Comparison of ENCODE assay signal across 15 mouse cellular contexts in genomic region chr5:73406861-73407260, GRCm38 (mm10). TPM values are rescaled to one million over a fixed set of nuclear protein-coding genes. Genes with fewer than 3 reads are reported as not detected.
A peak's percentile ranks its signal among the peaks of the same experiment; 100 is the strongest.
DNase-seq lines count a peak whose midpoint lies in the region; ATAC-seq and TF ChIP-seq lines count a peak whose summit lies in the region.
"Had no signal": no experiment of that assay in that cellular context is flagged by ENCODE, and none has a peak within 500 bp of the region (broad histone marks: within the 10 kb centered on the region; RNA-seq: fewer than 3 reads in every experiment).

No protein-coding gene starts in this region.

- H3K4me2 ChIP-seq in forebrain, postnatal 0 days (ENCODE audit: low read depth) = 0 out of 2 replicates have a peak overlapping the region, but pooled peaks have one; percentile 81
- H3K4me2 ChIP-seq in kidney, embryonic 15.5 days = peak overlapping the region; percentile 79; the same call in 1 of the 2 replicates
- no peak overlapping the region for H3K4me2 ChIP-seq in kidney, embryonic 14.5 days (replicated peaks; ENCODE audit: low read depth, low read length)
- no peak overlapping the region for H3K4me2 ChIP-seq in stomach, embryonic 16.5 days (ENCODE audit: low read depth, low read length)

- peaks cover 14% of the 10 kb centered on the region for H3K27me3 ChIP-seq in forebrain, postnatal 0 days (ENCODE audit: insufficient read depth, low read length)
- peaks cover 55% of the 10 kb centered on the region for H3K27me3 ChIP-seq in forebrain, embryonic 10.5 days (ENCODE audit: poor library complexity, severe bottlenecking)
- H3K27me3 ChIP-seq in kidney, embryonic 15.5 days = peaks cover 63% of the 10 kb centered on the region
- peaks cover 22% of the 10 kb centered on the region; the same call in 1 of the 2 replicates for H3K27me3 ChIP-seq in kidney, embryonic 14.5 days (ENCODE audit: control insufficient read depth, insufficient read depth, low read length)
- peaks cover 27% of the 10 kb centered on the region for H3K27me3 ChIP-seq in stomach, embryonic 16.5 days (ENCODE audit: control insufficient read depth, insufficient read depth, low read length)

- peak; percentile 31 for TF ChIP-seq CTCF in forebrain, postnatal 0 days (IDR thresholded peaks at IDR 0.05; ENCODE audit: low read depth)

- DNase-seq in forebrain, postnatal 0 days = peak; percentile 20
- DNase-seq in forebrain, embryonic 10.5 days (ENCODE audit: extremely low spot score, low spot score) = no peak
- DNase-seq in retina, embryonic 14.5 days (ENCODE audit: low spot score) = peak; percentile 20
- DNase-seq in retina, postnatal 1 day = no peak
- no peak for DNase-seq in thymus, postnatal 0 days (ENCODE audit: low spot score)
- DNase-seq: cerebellum, adult 9-10 months; gastrocnemius, postnatal 10 days; layer of hippocampus, adult 9-11 months had no signal

- H3K9ac ChIP-seq in forebrain, postnatal 0 days = no peak overlapping the region
- H3K9ac ChIP-seq in kidney, embryonic 15.5 days = no peak overlapping the region
- H3K9ac ChIP-seq in kidney, embryonic 14.5 days (ENCODE audit: low read depth, low read length) = no peak overlapping the region
- H3K9ac ChIP-seq in stomach, embryonic 16.5 days (ENCODE audit: low read length) = 0 out of 2 replicates have a peak overlapping the region, but pooled peaks have one; percentile 60

- H3K27ac ChIP-seq in forebrain, postnatal 0 days (ENCODE audit: low read depth, low read length) = no peak overlapping the region
- no peak overlapping the region for H3K27ac ChIP-seq in forebrain, embryonic 10.5 days
- H3K27ac ChIP-seq in kidney, embryonic 15.5 days = no peak overlapping the region
- no peak overlapping the region for H3K27ac ChIP-seq in kidney, embryonic 14.5 days (ENCODE audit: low read depth, low read length)
- no peak overlapping the region for H3K27ac ChIP-seq in stomach, embryonic 16.5 days (ENCODE audit: low read length)

- ATAC-seq in forebrain, postnatal 0 days = no peak
- no peak for ATAC-seq in kidney, embryonic 15.5 days (replicated peaks; ENCODE audit: low FRiP score)
- ATAC-seq in kidney, embryonic 14.5 days (ENCODE audit: low FRiP score, low TSS enrichment) = no peak
- ATAC-seq in stomach, embryonic 16.5 days (ENCODE audit: insufficient read depth, low FRiP score) = no peak

- no peaks in the 10 kb centered on the region for H3K9me3 ChIP-seq in forebrain, postnatal 0 days (ENCODE audit: low read length)
- no peaks in the 10 kb centered on the region for H3K9me3 ChIP-seq in forebrain, embryonic 10.5 days
- no peaks in the 10 kb centered on the region for H3K9me3 ChIP-seq in kidney, embryonic 15.5 days (replicated peaks)
- no peaks in the 10 kb centered on the region for H3K9me3 ChIP-seq in kidney, embryonic 14.5 days (ENCODE audit: control insufficient read depth, low read length)
- H3K9me3 ChIP-seq in stomach, embryonic 16.5 days (replicated peaks; ENCODE audit: control insufficient read depth, low read length) = no peaks in the 10 kb centered on the region

- H3K4me3 ChIP-seq in forebrain, postnatal 0 days (ENCODE audit: low read depth, low read length) = no peak overlapping the region
- no peak overlapping the region for H3K4me3 ChIP-seq in forebrain, embryonic 10.5 days
- H3K4me3 ChIP-seq in kidney, embryonic 15.5 days (replicated peaks) = no peak overlapping the region
- no peak overlapping the region for H3K4me3 ChIP-seq in kidney, embryonic 14.5 days (ENCODE audit: low read length)
- H3K4me3 ChIP-seq in stomach, embryonic 16.5 days (replicated peaks; ENCODE audit: low read length) = no peak overlapping the region
- H3K4me3 ChIP-seq: erythroblast, embryonic 14.5 days had no signal

- 0 out of 2 replicates have a peak, but pooled peaks cover 3% of the 10 kb centered on the region for H3K4me1 ChIP-seq in forebrain, postnatal 0 days (ENCODE audit: insufficient read depth)
- H3K4me1 ChIP-seq in forebrain, embryonic 10.5 days = peaks cover 10% of the 10 kb centered on the region
- peaks cover 12% of the 10 kb centered on the region for H3K4me1 ChIP-seq in kidney, embryonic 15.5 days
- H3K4me1 ChIP-seq in kidney, embryonic 14.5 days (ENCODE audit: control insufficient read depth, insufficient read depth, low read length) = 0 out of 2 replicates have a peak, but pooled peaks cover 6% of the 10 kb centered on the region
- peaks cover 11% of the 10 kb centered on the region; the same call in 1 of the 2 replicates for H3K4me1 ChIP-seq in stomach, embryonic 16.5 days (ENCODE audit: control insufficient read depth, insufficient read depth, low read length)

- H3K36me3 ChIP-seq in forebrain, postnatal 0 days (ENCODE audit: insufficient read depth) = no peaks in the 10 kb centered on the region
- H3K36me3 ChIP-seq in forebrain, embryonic 10.5 days (replicated peaks) = no peaks in the 10 kb centered on the region
- no peaks in the 10 kb centered on the region for H3K36me3 ChIP-seq in kidney, embryonic 15.5 days
- no peaks in the 10 kb centered on the region for H3K36me3 ChIP-seq in kidney, embryonic 14.5 days (ENCODE audit: control insufficient read depth, insufficient read depth, low read length)
- H3K36me3 ChIP-seq in stomach, embryonic 16.5 days (ENCODE audit: control insufficient read depth, insufficient read depth, low read length) = no peaks in the 10 kb centered on the region

- WGBS in forebrain, postnatal 0 days = 51% methylated on average over 6 of the region's 6 CpGs
- 45% methylated on average over 6 of the region's 6 CpGs for WGBS in forebrain, embryonic 10.5 days
- WGBS in kidney, embryonic 15.5 days = 26% methylated on average over 6 of the region's 6 CpGs
- 21% methylated on average over 6 of the region's 6 CpGs for WGBS in kidney, embryonic 14.5 days
- 30% methylated on average over 6 of the region's 6 CpGs for WGBS in stomach, embryonic 16.5 days

RNA-seq across cellular contexts. Expression of gene Cwh43, which starts 1.0 kb away (rescaled TPM):
- 0.14 and 1.5 TPM in 2 replicates for total RNA-seq in forebrain, postnatal 0 days (2014; rRNA removed)
- polyA plus RNA-seq in forebrain, postnatal 0 days (2015; fragmentation: Nextera tagmentation; extraction: Ambion mirVana) = 0.51 and 0.65 TPM in 2 replicates
- polyA plus RNA-seq in forebrain, embryonic 10.5 days (2016; fragmentation: Nextera tagmentation; extraction: Ambion mirVana) = not detected in 2 replicates
- 0.27 and 0.57 TPM in 2 replicates for polyA plus RNA-seq in kidney, embryonic 15.5 days (2015; fragmentation: Nextera tagmentation; extraction: Ambion mirVana)
- polyA plus RNA-seq in kidney, embryonic 14.5 days (2014; fragmentation: Nextera tagmentation; extraction: Ambion mirVana) = 0.09 and 0.23 TPM in 2 replicates
- polyA plus RNA-seq in stomach, embryonic 16.5 days (2015; fragmentation: Nextera tagmentation; extraction: Ambion mirVana) = 5.4 and 5.6 TPM in 2 replicates
- polyA plus RNA-seq in thymus, postnatal 0 days (2015; fragmentation: Nextera tagmentation; extraction: Ambion mirVana) = 0.14 and 0.35 TPM in 2 replicates
- total RNA-seq: gastrocnemius, postnatal 10 days had no signal
- polyA plus RNA-seq: erythroblast, embryonic 14.5 days; hindbrain, embryonic 11.5 days; liver, embryonic 11.5 days; spleen, adult 2 months had no signal

Comparison
In these comparisons a context has a peak if more than half of its experiments do, and no peak if none do; other contexts are left out.
1. DNase-seq: peak in forebrain, postnatal 0 days (single experiment) and retina, embryonic 14.5 days (single experiment); none in forebrain, embryonic 10.5 days (single experiment), retina, postnatal 1 day (single experiment) and thymus, postnatal 0 days (single experiment).
2. H3K4me2 ChIP-seq: peak in forebrain, postnatal 0 days (single experiment) and kidney, embryonic 15.5 days (single experiment); none in kidney, embryonic 14.5 days (single experiment) and stomach, embryonic 16.5 days (single experiment).